Mouse (Mus musculus): ENCODE measurements around the gene Sorcs2. TPM values are rescaled to one million over a fixed set of nuclear protein-coding genes. Genes with fewer than 3 reads are reported as not detected.
A peak's percentile ranks its signal among the peaks of the same experiment; 100 is the strongest.

Sorcs2 gene
- polyA plus RNA-seq, 1 experiment from 2014 or later = 3.5 TPM

DNA sequence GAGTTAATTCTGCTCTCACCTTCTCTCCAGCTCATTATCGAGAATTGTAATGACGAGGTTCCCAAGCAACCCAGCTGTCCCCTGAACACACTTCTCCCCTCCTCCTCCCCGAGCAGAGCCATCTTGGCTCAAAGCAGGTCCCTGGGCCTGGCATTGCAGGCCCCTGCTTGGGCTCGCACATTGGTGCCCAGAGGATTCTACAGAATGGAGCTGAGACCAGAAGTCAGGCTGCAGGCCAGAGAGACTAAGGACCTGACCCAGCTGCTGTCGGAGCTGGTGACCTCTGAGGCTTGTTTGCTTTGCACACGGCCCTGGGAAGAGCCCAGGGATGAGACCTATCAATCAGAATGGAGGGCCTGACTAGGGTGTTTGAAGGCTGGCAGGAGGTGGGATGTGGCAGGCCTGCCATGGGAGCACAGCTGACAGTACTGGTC is 138.2 kb downstream of the Sorcs2 start:
- no peaks in the 10 kb centered on the region for H3K27me3 ChIP-seq (replicated peaks; ENCODE audit: control insufficient read depth, insufficient read depth, low read length)
- no peak overlapping the region for H3K9ac ChIP-seq (ENCODE audit: low read depth, low read length)
- H3K4me3 ChIP-seq (ENCODE audit: low read depth, low read length) = no peak overlapping the region
- no peaks in the 10 kb centered on the region for H3K9me3 ChIP-seq (ENCODE audit: control insufficient read depth)
- no peak overlapping the region for H3K4me2 ChIP-seq (replicated peaks; ENCODE audit: low read depth)
- ATAC-seq = no peak
- TF ChIP-seq CTCF (IDR thresholded peaks at IDR 0.05; ENCODE audit: low read depth) = no peak
- H3K36me3 ChIP-seq (ENCODE audit: control insufficient read depth, insufficient read depth) = no peaks in the 10 kb centered on the region
- no peaks in the 10 kb centered on the region for H3K4me1 ChIP-seq (replicated peaks; ENCODE audit: control insufficient read depth, insufficient read depth, low read length)
- 39% methylated on average over 6 of the region's 6 CpGs for WGBS
- no peak overlapping the region for H3K27ac ChIP-seq (ENCODE audit: low read depth, low read length)

DNA sequence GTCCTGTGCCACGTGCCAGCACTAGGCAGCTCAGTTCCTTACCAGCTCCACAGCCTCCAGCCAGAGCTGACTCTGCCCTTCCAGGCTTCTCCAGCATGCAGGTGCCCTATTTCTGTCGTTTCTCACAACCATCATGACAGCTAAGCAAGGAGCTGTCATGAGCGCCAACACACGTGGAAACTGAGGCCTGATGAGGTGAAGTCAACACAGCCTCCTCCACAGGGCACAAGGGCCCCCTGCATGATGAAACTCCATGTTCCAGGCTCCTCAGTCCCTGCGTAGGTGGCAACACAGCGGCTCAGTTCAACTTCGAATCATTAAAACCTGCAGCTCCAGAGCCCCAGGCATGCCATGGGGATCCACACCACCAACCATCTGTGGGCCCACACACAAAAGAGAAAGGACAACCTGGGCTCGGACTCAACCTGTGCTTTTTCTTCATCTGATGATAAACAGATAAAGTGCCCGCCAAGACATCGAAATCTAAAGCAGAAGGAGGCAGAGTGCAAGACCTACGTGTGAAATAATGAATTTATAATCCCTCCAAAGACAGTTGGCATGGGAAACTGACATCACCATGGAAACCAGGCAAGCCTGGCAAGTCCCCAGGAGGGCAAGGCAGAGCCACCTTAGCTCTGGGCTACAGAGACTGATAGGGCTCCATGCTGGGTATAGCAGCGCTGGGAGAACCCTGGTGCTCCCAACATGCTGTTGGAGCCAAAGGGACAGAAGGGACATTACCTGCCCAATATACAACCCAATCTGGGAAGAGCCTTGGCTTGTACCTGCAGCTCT is 139.4 kb downstream of the Sorcs2 start:
- H3K4me2 ChIP-seq (replicated peaks; ENCODE audit: low read depth) = no peak overlapping the region
- no peaks in the 10 kb centered on the region for H3K27me3 ChIP-seq (replicated peaks; ENCODE audit: control insufficient read depth, insufficient read depth, low read length)
- no peaks in the 10 kb centered on the region for H3K4me1 ChIP-seq (replicated peaks; ENCODE audit: control insufficient read depth, insufficient read depth, low read length)
- H3K9ac ChIP-seq (ENCODE audit: low read depth, low read length) = no peak overlapping the region
- H3K27ac ChIP-seq (ENCODE audit: low read depth, low read length) = no peak overlapping the region
- no peaks in the 10 kb centered on the region for H3K36me3 ChIP-seq (ENCODE audit: control insufficient read depth, insufficient read depth)
- WGBS = 88% methylated on average over 12 of the region's 12 CpGs
- no peak overlapping the region for H3K4me3 ChIP-seq (ENCODE audit: low read depth, low read length)
- ATAC-seq = no peak
- no peaks in the 10 kb centered on the region for H3K9me3 ChIP-seq (ENCODE audit: control insufficient read depth)
- TF ChIP-seq CTCF (IDR thresholded peaks at IDR 0.05; ENCODE audit: low read depth) = no peak

GRCm38 (mm10) chr5:36257008-36257407 is 140.9 kb downstream of the Sorcs2 start:
- WGBS = 93% methylated on average over 5 of the region's 5 CpGs

DNA sequence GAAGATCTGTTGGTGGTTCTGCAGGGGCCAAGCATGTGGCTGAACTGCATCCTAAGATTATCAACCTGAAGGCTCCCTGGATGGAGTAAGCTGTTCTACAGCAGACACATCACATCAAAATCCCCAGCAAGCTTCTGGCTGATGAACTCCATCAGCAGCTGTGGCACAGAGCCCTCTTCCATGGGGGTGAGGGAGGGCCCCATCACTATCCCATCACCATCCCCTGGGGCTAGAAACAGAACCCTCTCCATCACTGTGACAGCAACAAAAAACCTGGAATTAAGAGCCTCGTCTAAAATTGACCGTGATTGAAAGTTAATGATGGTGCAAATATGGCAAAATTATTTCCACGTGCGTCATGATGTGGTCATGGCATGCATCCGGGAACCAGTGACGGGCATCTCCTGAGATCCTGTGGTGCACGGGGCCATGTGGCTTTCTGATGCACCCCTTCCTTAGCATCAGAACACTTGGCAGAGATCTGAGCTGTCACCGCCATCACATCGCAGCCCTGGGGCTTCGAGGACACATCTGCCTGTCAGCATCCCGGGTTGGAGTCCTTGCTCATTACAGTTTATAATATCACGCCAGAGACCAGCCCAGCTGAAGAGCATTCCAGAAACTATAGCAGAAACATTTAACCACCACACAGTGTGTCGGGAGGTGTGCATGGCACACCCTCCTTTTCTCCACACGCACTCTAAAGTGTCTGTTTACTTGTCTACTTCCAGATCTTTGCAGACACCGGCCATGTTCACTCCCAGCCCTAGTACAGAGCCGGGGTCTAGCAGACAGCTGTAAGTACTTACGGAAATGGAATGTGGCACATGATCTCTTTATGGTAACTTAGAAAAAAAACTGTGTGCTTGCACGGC is 143.1 kb downstream of the Sorcs2 start:
- H3K4me1 ChIP-seq (replicated peaks; ENCODE audit: control insufficient read depth, insufficient read depth, low read length) = no peaks in the 10 kb centered on the region; the same call in 1 of the 2 replicates
- H3K4me3 ChIP-seq (ENCODE audit: low read depth, low read length) = no peak overlapping the region
- no peaks in the 10 kb centered on the region for H3K9me3 ChIP-seq (ENCODE audit: control insufficient read depth)
- no peak overlapping the region for H3K9ac ChIP-seq (ENCODE audit: low read depth, low read length)
- H3K36me3 ChIP-seq (ENCODE audit: control insufficient read depth, insufficient read depth) = no peaks in the 10 kb centered on the region
- 62% methylated on average over 18 of the region's 18 CpGs for whole genome bisulfite sequencing
- H3K27ac ChIP-seq (ENCODE audit: low read depth, low read length) = no peak overlapping the region
- ATAC-seq = no peak
- H3K27me3 ChIP-seq (replicated peaks; ENCODE audit: control insufficient read depth, insufficient read depth, low read length) = no peaks in the 10 kb centered on the region
- H3K4me2 ChIP-seq (replicated peaks; ENCODE audit: low read depth) = no peak overlapping the region
- TF ChIP-seq CTCF (IDR thresholded peaks at IDR 0.05; ENCODE audit: low read depth) = no peak

More at GRCm38 (mm10) chr5:36257008-36257407, 140.9 kb downstream of the Sorcs2 start:
- no peaks in the 10 kb centered on the region for H3K9me3 ChIP-seq (ENCODE audit: control insufficient read depth)
- no peaks in the 10 kb centered on the region; the same call in 1 of the 2 replicates for H3K4me1 ChIP-seq (replicated peaks; ENCODE audit: control insufficient read depth, insufficient read depth, low read length)
- no peaks in the 10 kb centered on the region for H3K36me3 ChIP-seq (ENCODE audit: control insufficient read depth, insufficient read depth)
- no peak overlapping the region for H3K9ac ChIP-seq (ENCODE audit: low read depth, low read length)
- no peak overlapping the region for H3K4me3 ChIP-seq (ENCODE audit: low read depth, low read length)
- H3K4me2 ChIP-seq (replicated peaks; ENCODE audit: low read depth) = no peak overlapping the region
- no peak for ATAC-seq
- TF ChIP-seq CTCF (IDR thresholded peaks at IDR 0.05; ENCODE audit: low read depth) = no peak
- H3K27me3 ChIP-seq (replicated peaks; ENCODE audit: control insufficient read depth, insufficient read depth, low read length) = no peaks in the 10 kb centered on the region
- H3K27ac ChIP-seq (ENCODE audit: low read depth, low read length) = no peak overlapping the region

DNA sequence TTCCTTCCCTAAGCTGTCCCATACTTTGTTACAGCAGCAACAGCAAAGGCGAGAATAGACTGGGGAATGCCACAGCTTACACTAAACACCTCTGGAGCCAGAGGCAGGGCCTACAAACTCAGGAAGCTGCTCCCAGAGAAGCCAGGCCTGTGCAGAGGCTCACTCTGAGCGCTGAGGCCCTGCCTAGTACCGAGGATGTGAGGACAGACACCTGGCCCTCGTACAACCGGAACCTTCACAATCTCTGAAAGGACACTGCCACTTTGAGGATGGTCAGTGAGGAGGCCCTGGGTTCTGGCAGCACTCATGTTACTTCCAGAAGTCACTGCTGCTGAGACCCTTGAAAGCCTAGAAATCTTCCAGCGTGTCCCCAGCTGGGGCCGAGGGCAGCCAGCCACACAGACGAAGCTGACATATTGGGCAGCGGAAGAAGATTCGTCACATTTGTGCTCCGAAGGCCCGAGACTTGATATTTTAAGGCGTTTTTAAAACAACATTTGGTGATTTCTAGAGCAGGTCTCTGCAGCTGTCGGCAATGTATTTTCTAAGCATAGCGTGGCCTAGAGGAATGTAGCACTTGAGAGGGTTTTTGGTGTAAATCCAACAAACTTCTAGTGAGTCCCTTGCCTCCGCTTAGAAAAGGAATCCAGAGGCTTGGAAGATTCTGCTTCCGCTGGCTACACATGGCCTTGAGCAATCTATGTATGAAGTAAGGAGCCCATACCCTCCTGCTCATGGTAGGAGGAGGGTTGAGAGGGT is 145.0 kb downstream of the Sorcs2 start:
- Histone ChIP-seq H3K27me3 (replicated peaks; ENCODE audit: control insufficient read depth, insufficient read depth, low read length) (no peaks in the 10 kb centered on the region), H3K4me2 (replicated peaks; ENCODE audit: low read depth) (no peak overlapping the region), H3K9ac (ENCODE audit: low read depth, low read length) (no peak overlapping the region), H3K4me1 (replicated peaks; ENCODE audit: control insufficient read depth, insufficient read depth, low read length) (no peaks in the 10 kb centered on the region; the same call in 1 of the 2 replicates), H3K9me3 (ENCODE audit: control insufficient read depth) (no peaks in the 10 kb centered on the region), H3K4me3 (ENCODE audit: low read depth, low read length) (no peak overlapping the region), H3K27ac (ENCODE audit: low read depth, low read length) (peak overlapping the region; percentile 35; the same call in 1 of the 2 replicates), H3K36me3 (ENCODE audit: control insufficient read depth, insufficient read depth) (no peaks in the 10 kb centered on the region)
- 65% methylated on average over 17 of the region's 17 CpGs for WGBS
- no peak for TF ChIP-seq CTCF (IDR thresholded peaks at IDR 0.05; ENCODE audit: low read depth)
- no peak for ATAC-seq

All from intestine, postnatal 0 days (tissue).